Mouse (Mus musculus): ENCODE data around the gene Foxf2.

Foxf2 gene

DNA sequence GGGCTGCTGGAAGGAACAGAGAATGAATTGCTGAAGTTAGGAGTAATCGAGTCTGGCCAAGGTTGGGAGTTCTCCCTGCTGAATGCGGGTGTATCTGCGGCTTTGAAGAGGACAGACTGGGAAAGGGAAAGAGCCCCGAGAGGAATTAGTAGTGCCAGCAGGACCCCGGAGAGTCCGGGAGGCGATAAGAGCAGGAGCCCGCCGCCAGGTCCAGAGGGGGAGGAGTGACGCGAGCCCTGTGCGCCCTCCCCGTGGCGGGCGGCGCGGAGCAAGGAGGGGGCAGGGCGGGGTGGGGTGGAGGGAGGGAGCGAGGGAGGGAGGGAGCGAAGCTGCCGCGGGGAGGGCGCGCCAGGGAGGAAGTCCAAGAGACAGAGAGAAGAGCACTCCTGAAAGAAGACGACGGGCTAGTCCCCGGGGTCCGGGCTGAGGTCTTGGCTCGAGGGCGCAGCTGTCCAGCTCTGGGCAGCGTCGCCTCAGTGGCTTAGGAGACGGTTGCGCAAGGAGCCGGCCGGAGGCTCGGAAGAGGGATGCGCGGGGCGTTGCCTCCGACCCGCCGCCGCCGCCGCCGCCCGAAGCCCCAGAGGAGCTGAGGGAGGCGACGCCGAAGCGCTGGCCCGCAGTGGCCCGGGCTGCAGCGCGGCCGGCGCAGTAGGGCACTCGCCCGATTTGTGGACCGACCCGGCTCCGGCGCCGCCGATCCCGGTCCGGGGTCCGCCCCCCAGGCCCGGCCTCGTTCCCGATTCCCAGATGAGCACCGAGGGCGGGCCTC lies at the start of gene Foxf2:
Gene Foxf2 (plus strand): TSS at position 484 of the 769 bp plus-strand sequence.
- DNase-seq (ENCODE audit: low spot score in 2 of 2) = no peak

- no peak for DNase-seq (ENCODE audit: low spot score in 2 of 2)
Measured at GRCm38 (mm10) chr13:31576696-31577095, 48.9 kb upstream of the Foxf2 start.

DNA sequence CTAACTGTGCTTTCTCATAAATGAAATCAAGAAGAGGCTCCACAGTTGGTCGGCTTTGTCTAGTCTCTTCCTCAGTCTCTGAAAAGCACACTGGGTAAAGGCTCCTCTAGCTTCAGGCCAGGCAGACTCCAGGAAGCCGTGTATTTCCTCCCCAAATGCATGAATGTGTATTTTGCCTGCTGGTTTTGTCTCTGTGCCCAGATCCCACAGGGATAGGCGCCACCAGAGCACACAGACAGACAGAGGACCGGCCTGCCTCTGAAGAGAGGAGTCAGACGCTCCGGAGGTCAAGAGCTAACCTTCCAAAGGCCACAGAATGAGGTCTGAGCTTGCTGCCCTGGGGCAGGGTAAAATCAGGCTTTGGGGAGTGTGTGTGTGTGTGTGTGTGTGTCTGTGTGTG lies 48.0 kb upstream of the Foxf2 start:
- no peak for DNase-seq (ENCODE audit: low spot score in 2 of 2)

DNA sequence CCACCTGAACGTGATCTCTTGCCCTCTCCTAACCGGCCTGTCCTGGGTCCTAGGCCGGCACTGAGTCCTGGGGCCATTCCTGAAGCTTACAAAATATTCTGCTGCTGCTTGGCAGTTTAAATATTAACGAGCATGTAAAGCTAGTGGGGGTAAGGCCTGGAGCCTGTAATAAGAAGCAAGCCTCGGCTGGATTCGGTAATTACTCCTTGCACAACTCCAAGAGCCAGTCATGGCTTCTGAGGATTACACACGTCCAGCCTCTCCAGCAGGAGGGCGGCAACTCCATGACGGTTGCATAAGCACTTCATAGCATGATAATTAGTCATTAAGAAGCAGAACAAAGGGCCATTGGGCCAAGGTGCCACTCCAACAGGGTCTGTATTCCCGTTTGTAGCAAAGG lies 47.2 kb upstream of the Foxf2 start:
- no peak for DNase-seq (ENCODE audit: low spot score in 2 of 2)

DNA sequence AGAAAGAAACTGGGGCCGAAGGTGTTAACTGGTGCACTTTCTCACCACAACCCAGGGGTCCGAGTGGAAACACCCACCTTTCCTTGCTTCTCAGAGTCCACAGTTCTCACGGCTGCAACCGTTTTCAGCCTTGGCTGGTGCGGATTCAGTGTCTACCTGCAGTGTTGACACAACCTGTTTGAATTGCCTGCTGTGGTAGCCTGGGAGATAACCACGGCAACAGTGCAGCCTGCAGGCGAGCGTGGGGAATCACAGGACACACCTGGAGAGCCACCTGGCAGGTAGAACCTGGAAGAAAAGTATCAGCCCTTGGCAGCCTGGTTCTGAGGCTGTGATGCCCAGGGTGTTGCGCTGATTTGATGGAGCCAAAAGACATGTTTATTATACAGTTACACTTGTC lies 45.8 kb upstream of the Foxf2 start:
- no peak for DNase-seq (ENCODE audit: low spot score in 2 of 2)

DNA sequence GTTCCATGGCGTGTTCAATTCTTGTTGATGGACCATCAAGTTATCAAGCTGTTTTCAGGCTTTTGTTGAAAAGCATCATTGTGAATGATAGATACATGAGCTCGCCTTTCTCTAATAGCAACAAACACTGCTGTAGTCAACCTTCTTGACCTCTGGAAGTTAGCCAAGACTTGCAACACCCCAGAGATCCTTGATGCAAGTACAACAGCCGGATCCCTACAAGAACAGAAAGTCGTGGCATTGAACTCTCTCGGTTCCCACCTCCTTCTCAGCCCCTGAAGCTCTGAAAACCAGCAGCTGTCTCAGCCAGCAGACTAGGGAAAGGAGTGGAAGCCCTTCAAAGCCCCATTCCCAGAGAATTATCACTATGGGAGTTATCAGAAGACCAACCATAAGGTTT lies 38.3 kb upstream of the Foxf2 start:
- no peak for DNase-seq (ENCODE audit: low spot score in 2 of 2)

- DNase-seq (ENCODE audit: low spot score in 2 of 2) = no peak
Measured at GRCm38 (mm10) chr13:31599576-31599975, 26.0 kb upstream of the Foxf2 start.

- DNase-seq (ENCODE audit: low spot score in 2 of 2) = no peak
Measured at GRCm38 (mm10) chr13:31603964-31604363, 21.7 kb upstream of the Foxf2 start.

GRCm38 (mm10) chr13:31614724-31615465 lies 10.7 kb upstream of the Foxf2 start:
- DNase-seq (ENCODE audit: low spot score in 2 of 2) = no peak

- no peak for DNase-seq (ENCODE audit: low spot score in 2 of 2)
Measured at GRCm38 (mm10) chr13:31615561-31616165, 10.0 kb upstream of the Foxf2 start.

DNA sequence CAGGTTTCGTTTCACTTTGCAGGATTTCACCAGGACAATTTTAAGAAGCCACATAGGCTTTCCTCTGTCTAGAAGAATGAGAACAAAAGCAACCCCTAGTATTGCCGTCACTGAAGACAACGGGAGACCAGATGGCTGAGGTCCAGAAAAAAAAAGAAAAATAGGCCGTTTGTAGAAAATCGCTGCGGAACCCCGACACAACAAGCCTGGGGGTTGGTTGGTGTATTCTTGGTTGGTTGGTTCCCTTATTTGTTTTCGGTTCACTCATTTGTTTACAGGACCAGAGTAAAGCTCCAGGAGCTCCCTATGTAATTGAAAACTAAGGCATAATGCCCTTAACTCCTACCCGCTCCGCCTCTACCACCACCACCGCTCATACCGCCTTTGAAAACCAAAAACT lies 7.6 kb upstream of the Foxf2 start:
- DNase-seq (ENCODE audit: low spot score in 2 of 2) = no peak

- peak in 1 of 2 experiments; percentile 53 for DNase-seq (ENCODE audit: low spot score in 2 of 2)
Measured at GRCm38 (mm10) chr13:31618416-31618815, 7.2 kb upstream of the Foxf2 start.

GRCm38 (mm10) chr13:31618919-31619655 lies 6.5 kb upstream of the Foxf2 start:
- DNase-seq (ENCODE audit: low spot score in 2 of 2) = no peak

DNA sequence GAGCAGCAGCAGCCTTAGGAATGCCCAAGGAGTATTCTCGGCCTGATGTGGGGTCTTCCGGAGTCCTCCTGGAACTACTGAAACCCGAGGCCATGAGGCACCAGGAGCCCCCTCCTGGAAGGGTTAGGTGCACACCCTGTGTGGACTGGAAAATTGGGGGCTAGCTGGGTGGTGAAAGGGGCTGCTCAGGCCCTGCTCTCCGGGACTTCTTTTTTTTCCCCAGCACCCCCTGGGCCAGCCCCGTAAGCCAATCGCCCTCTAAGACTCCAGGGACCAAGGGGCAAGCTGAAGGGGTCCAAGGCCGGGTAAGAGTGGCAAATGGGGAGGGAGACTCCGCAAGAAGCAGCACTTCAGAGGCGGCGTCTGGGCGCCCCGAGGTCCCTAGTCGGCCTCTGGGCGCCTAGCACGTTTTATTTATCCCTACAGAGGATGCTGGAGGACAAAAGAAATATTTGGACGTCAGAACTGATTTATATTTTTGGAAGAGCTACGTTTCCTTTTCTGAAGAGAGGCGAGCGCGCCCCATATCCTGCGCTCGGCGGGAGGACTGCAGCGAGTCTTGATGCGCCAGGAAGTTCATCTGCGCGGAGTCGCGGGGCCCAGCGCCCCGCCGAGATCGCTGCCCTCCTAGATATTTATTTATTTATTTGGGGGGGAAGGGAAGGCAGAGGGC lies 5.7 kb upstream of the Foxf2 start:
- no peak for DNase-seq (ENCODE audit: low spot score in 2 of 2)

- no peak for DNase-seq (ENCODE audit: low spot score in 2 of 2)
Measured at GRCm38 (mm10) chr13:31620499-31620847, 5.1 kb upstream of the Foxf2 start.

GRCm38 (mm10) chr13:31620937-31621336 lies 4.7 kb upstream of the Foxf2 start:
- no peak for DNase-seq (ENCODE audit: low spot score in 2 of 2)

GRCm38 (mm10) chr13:31621741-31622140 lies 3.9 kb upstream of the Foxf2 start:
- DNase-seq (ENCODE audit: low spot score in 2 of 2) = no peak

- DNase-seq (ENCODE audit: low spot score in 2 of 2) = no peak
Measured at GRCm38 (mm10) chr13:31622371-31622770, 3.2 kb upstream of the Foxf2 start.

DNA sequence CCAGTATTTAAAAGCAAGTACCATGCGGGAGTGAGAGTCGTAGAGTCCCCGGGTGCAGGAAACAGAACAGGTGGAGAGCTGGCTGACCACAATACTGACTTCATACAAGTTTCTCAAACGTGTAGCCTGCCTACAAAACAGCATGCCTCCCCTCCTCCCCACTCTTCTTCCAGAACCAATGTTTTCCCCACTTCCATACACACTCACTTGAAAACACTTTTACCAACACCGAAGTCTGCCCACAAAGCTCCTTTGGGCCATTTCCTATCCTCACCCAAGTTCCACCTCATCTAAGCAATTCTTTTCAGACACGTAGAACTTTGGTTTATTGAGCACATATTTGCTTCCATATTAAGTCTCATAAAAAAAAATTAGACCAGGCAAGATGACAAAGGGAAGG lies 2.3 kb upstream of the Foxf2 start:
- no peak for DNase-seq (ENCODE audit: low spot score in 2 of 2)

GRCm38 (mm10) chr13:31623906-31624860 lies 1.4 kb upstream of the Foxf2 start:
- DNase-seq (ENCODE audit: low spot score in 2 of 2) = no peak

DNA sequence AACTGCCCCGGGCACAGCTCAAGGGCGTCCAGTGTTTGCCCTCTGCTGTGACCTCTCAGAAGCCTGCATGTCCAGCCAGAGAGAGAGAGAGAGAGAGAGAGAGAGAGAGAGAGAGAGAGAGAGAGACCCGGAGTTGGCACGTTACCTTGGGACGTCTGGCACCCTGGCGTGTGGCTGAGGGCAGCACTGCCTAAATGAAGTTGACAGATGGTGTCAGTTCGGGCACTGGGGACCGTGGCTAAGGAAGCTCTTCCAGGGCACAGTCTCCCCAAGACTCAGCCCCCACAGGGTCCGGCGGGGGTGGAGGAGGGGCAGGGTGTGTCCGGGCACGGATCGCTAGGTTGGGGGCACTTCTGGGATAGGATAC lies 667 bp upstream of the Foxf2 start:
- DNase-seq (ENCODE audit: low spot score in 2 of 2) = no peak

Measured in frontal cortex, postnatal 25 days (tissue).